Mouse (Mus musculus): ENCODE measurements around the gene Hpn. TPM values are rescaled to one million over a fixed set of nuclear protein-coding genes. Genes with fewer than 3 reads are reported as not detected.
A peak's percentile ranks its signal among the peaks of the same experiment; 100 is the strongest.

Gene Hpn
- total RNA-seq, 2 experiments from 2014 or later: 11.1 TPM; not detected in 1

- ATAC-seq (replicated peaks; ENCODE audit: poor library complexity, severe bottlenecking): no peak
These were observed 30.9 kb downstream of the Hpn start for GRCm38 (mm10) chr7:31084140-31084539.

GRCm38 (mm10) chr7:31082831-31083588, 32.1 kb downstream of the Hpn start:
- no peak for ATAC-seq (replicated peaks; ENCODE audit: poor library complexity, severe bottlenecking)

- ATAC-seq (replicated peaks; ENCODE audit: poor library complexity, severe bottlenecking): no peak
These were observed 33.0 kb downstream of the Hpn start for GRCm38 (mm10) chr7:31082106-31082505.

- ATAC-seq (replicated peaks; ENCODE audit: poor library complexity, severe bottlenecking): no peak
These were observed 34.0 kb downstream of the Hpn start for GRCm38 (mm10) chr7:31081106-31081505.

GRCm38 (mm10) chr7:31080611-31081010, 34.5 kb downstream of the Hpn start:
- ATAC-seq (replicated peaks; ENCODE audit: poor library complexity, severe bottlenecking): no peak

GRCm38 (mm10) chr7:31079670-31080069, 35.4 kb downstream of the Hpn start:
- no peak for ATAC-seq (replicated peaks; ENCODE audit: poor library complexity, severe bottlenecking)

GRCm38 (mm10) chr7:31077885-31078445, 37.1 kb downstream of the Hpn start:
- peak; percentile 78 for ATAC-seq (replicated peaks; ENCODE audit: poor library complexity, severe bottlenecking)

- ATAC-seq (replicated peaks; ENCODE audit: poor library complexity, severe bottlenecking): no peak
These were observed 37.6 kb downstream of the Hpn start for GRCm38 (mm10) chr7:31077470-31077869.

GRCm38 (mm10) chr7:31076492-31076891, 38.6 kb downstream of the Hpn start, which contains the start of gene Fxyd3:
Fxyd3 (minus strand) TSS chr7:31076704.
- ATAC-seq (replicated peaks; ENCODE audit: poor library complexity, severe bottlenecking): no peak

GRCm38 (mm10) chr7:31074713-31075069, 40.4 kb downstream of the Hpn start:
- no peak for ATAC-seq (replicated peaks; ENCODE audit: poor library complexity, severe bottlenecking)

GRCm38 (mm10) chr7:31074061-31074712, 40.9 kb downstream of the Hpn start:
- ATAC-seq (replicated peaks; ENCODE audit: poor library complexity, severe bottlenecking): no peak

GRCm38 (mm10) chr7:31073546-31073945, 41.5 kb downstream of the Hpn start:
- ATAC-seq (replicated peaks; ENCODE audit: poor library complexity, severe bottlenecking): no peak

- no peak for ATAC-seq (replicated peaks; ENCODE audit: poor library complexity, severe bottlenecking)
These were observed 42.8 kb downstream of the Hpn start for GRCm38 (mm10) chr7:31072326-31072725.

- no peak for ATAC-seq (replicated peaks; ENCODE audit: poor library complexity, severe bottlenecking)
These were observed 44.8 kb downstream of the Hpn start for GRCm38 (mm10) chr7:31070324-31070723.

GRCm38 (mm10) chr7:31069491-31069890, 45.6 kb downstream of the Hpn start:
- ATAC-seq (replicated peaks; ENCODE audit: poor library complexity, severe bottlenecking): no peak

GRCm38 (mm10) chr7:31067836-31068235, 47.3 kb downstream of the Hpn start:
- ATAC-seq (replicated peaks; ENCODE audit: poor library complexity, severe bottlenecking): no peak

- ATAC-seq (replicated peaks; ENCODE audit: poor library complexity, severe bottlenecking): no peak
These were observed 52.0 kb downstream of the Hpn start for GRCm38 (mm10) chr7:31063074-31063560.

- no peak for ATAC-seq (replicated peaks; ENCODE audit: poor library complexity, severe bottlenecking)
These were observed 54.5 kb downstream of the Hpn start for GRCm38 (mm10) chr7:31060621-31061010.

- ATAC-seq (replicated peaks; ENCODE audit: poor library complexity, severe bottlenecking): no peak
These were observed 55.0 kb downstream of the Hpn start for GRCm38 (mm10) chr7:31059919-31060620.

GRCm38 (mm10) chr7:31059108-31059507, 56.0 kb downstream of the Hpn start, which contains the start of gene Lgi4:
Lgi4 (plus strand) TSS chr7:31059342.
- peak; percentile 87 for ATAC-seq (replicated peaks; ENCODE audit: poor library complexity, severe bottlenecking)

GRCm38 (mm10) chr7:31058211-31058610, 56.9 kb downstream of the Hpn start:
- ATAC-seq (replicated peaks; ENCODE audit: poor library complexity, severe bottlenecking): no peak
